Mouse (Mus musculus) spleen, postnatal 4 days (tissue): ENCODE measurements around the gene Ptprn2.

Experiments
- DNase-seq, 2 experiments: peaks; one replicate each; pipeline ENCODE4 v3.0.0; 2022; ENCODE audit warnings: low spot score in 2 of 2

The Ptprn2 gene

GRCm38 (mm10) chr12:117135205-117135604 lies 649.7 kb downstream of the Ptprn2 start:
- DNase-seq, result no peak

GRCm38 (mm10) chr12:117136472-117137010 lies 651.0 kb downstream of the Ptprn2 start:
- DNase-seq, result no peak

GRCm38 (mm10) chr12:117140901-117141300 lies 655.4 kb downstream of the Ptprn2 start:
- DNase-seq, result no peak

- DNase-seq, result no peak
Observed at GRCm38 (mm10) chr12:117141394-117141793, 655.9 kb downstream of the Ptprn2 start.

- no peak for DNase-seq
Observed at GRCm38 (mm10) chr12:117149176-117149575, 663.7 kb downstream of the Ptprn2 start.

GRCm38 (mm10) chr12:117150611-117151395 lies 665.3 kb downstream of the Ptprn2 start:
- DNase-seq, result no peak

GRCm38 (mm10) chr12:117151611-117152010 lies 666.1 kb downstream of the Ptprn2 start:
- no peak for DNase-seq

- DNase-seq, result peak in 1 of 2 experiments; percentile 57
Observed at GRCm38 (mm10) chr12:117152366-117153165, 667.0 kb downstream of the Ptprn2 start.

GRCm38 (mm10) chr12:117153166-117153480 lies 667.6 kb downstream of the Ptprn2 start:
- no peak for DNase-seq

- DNase-seq, result no peak
Observed at GRCm38 (mm10) chr12:117153671-117154355, 668.3 kb downstream of the Ptprn2 start.

GRCm38 (mm10) chr12:117154356-117155243 lies 669.1 kb downstream of the Ptprn2 start:
- no peak for DNase-seq

- no peak for DNase-seq
Observed at GRCm38 (mm10) chr12:117155307-117156220, 670.0 kb downstream of the Ptprn2 start.

- DNase-seq, result no peak
Observed at GRCm38 (mm10) chr12:117156256-117156655, 670.7 kb downstream of the Ptprn2 start.

- no peak for DNase-seq
Observed at GRCm38 (mm10) chr12:117156786-117157185, 671.3 kb downstream of the Ptprn2 start.

GRCm38 (mm10) chr12:117157249-117157648 lies 671.7 kb downstream of the Ptprn2 start:
- no peak for DNase-seq

- no peak for DNase-seq
Observed at GRCm38 (mm10) chr12:117157660-117158386, 672.3 kb downstream of the Ptprn2 start.

- DNase-seq, result no peak
Observed at GRCm38 (mm10) chr12:117158950-117159668, 673.6 kb downstream of the Ptprn2 start.

GRCm38 (mm10) chr12:117159669-117160210 lies 674.2 kb downstream of the Ptprn2 start:
- no peak for DNase-seq
